Mouse (Mus musculus) hindbrain, embryonic 15.5 days (tissue): Measurements from ENCODE around the gene Slc6a8. TPM values are rescaled to one million over a fixed set of nuclear protein-coding genes. Genes with fewer than 3 reads are reported as not detected.
A peak's percentile ranks its signal among the peaks of the same experiment; 100 is the strongest.

Experiments used
- ATAC-seq: fragments of 200-750 bp; cut with Nextera tagmentation; 2 replicates; pipeline ENCODE4 v1.8.0; 2017; ENCODE audit warnings: low read depth, moderate number of reproducible peaks, moderate TSS enrichment; ENCODE audit not compliant: low FRiP score
- H3K27ac ChIP-seq: fragments of 300-500 bp; sonication (generic); replicated peaks from 2 replicates; pipeline ENCODE4 v1.5.1; 2015; ENCODE audit warnings: mild to moderate bottlenecking, inconsistent platforms
- H3K27me3 ChIP-seq: fragments of 300-500 bp; sonication (generic); 2 replicates; pipeline ENCODE4 v1.6.1; 2015; ENCODE audit warnings: control low read depth, inconsistent platforms
- H3K36me3 ChIP-seq: fragments of 300-500 bp; sonication (generic); 2 replicates; pipeline ENCODE4 v1.6.1; 2015; ENCODE audit warnings: control low read depth, inconsistent platforms
- H3K4me1 ChIP-seq: fragments of 300-500 bp; sonication (generic); replicated peaks from 2 replicates; pipeline ENCODE4 v1.6.1; 2015; ENCODE audit warnings: control low read depth, inconsistent platforms
- H3K4me2 ChIP-seq: fragments of 300-500 bp; sonication (generic); 2 replicates; pipeline ENCODE4 v1.6.1; 2015; ENCODE audit warnings: moderate library complexity, mild to moderate bottlenecking, inconsistent platforms
- H3K4me3 ChIP-seq: fragments of 300-500 bp; sonication (generic); 2 replicates; pipeline ENCODE4 v1.5.1; 2015; ENCODE audit warnings: mild to moderate bottlenecking, inconsistent platforms
- H3K9ac ChIP-seq: fragments of 300-500 bp; sonication (generic); 2 replicates; pipeline ENCODE4 v1.6.1; 2015; ENCODE audit warnings: inconsistent platforms
- H3K9me3 ChIP-seq: fragments of 300-500 bp; sonication (generic); 2 replicates; pipeline ENCODE4 v1.6.1; 2016; ENCODE audit warnings: control low read depth, inconsistent platforms
- WGBS: fragments of 180-500 bp; shearing (Covaris S2); methylation state at CpG from one replicate; pipeline ENCODE4 v1.1.7; 2015; 5-methylcytosine and 5-hydroxymethylcytosine counted together
- polyA plus RNA-seq: library from polyadenylated mRNA; unstranded; fragments of >200 nt; fragmentation: Nextera tagmentation; extraction: Ambion mirVana; gene quantifications from 2 replicates; pipeline ENCODE4 v1.2.1, GENCODE M21; 2015

Slc6a8 gene
- polyA plus RNA-seq, 1 experiment from 2014 or later: 6.7 TPM

DNA sequence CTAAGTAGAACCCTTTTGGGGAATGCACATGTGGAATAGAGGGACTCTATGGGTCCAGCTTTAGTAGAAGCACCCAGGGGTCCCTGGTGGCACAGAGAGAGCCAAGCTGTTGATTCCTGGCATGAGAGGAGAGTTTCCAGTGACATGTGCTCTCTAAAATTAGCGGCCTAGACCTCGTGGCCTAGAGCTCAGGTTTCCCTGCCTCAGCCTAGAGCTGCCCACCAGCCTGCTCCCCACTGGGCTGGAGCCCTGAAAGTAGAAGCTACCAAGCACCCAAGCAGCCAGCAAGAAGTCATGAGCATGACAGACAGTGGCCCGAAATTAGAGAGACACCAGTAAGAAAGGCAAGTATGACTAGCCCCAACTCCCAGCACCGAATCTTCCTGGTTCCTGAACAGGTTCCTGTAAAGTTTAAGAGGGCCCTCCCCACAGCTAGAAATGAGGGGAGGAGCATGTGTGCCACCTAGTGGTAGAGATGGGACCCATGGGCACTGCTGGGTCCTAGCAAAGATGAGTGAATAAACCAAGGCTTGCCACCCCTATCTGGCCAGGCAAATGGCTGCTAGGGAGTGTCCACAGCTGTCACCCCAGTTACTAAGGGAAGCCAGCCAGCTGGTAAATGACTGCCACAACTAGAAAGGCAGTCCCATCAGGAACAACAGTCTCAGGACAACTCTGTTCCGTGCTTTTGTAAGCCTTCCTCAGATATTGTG, 18.1 kb downstream of the Slc6a8 start:
- H3K27ac ChIP-seq: no peak overlapping the region
- ATAC-seq: 0 out of 2 replicates have a peak, but pooled peaks have one; percentile 54
- H3K4me1 ChIP-seq: no peaks in the 10 kb centered on the region
- H3K9ac ChIP-seq: no peak overlapping the region
- no peaks in the 10 kb centered on the region for H3K9me3 ChIP-seq
- H3K4me2 ChIP-seq: no peak overlapping the region
- H3K36me3 ChIP-seq: 0 out of 2 replicates have a peak, but pooled peaks cover 7% of the 10 kb centered on the region
- H3K4me3 ChIP-seq: no peak overlapping the region
- no peaks in the 10 kb centered on the region for H3K27me3 ChIP-seq
- 83% methylated on average over 5 of the region's 5 CpGs for WGBS

DNA sequence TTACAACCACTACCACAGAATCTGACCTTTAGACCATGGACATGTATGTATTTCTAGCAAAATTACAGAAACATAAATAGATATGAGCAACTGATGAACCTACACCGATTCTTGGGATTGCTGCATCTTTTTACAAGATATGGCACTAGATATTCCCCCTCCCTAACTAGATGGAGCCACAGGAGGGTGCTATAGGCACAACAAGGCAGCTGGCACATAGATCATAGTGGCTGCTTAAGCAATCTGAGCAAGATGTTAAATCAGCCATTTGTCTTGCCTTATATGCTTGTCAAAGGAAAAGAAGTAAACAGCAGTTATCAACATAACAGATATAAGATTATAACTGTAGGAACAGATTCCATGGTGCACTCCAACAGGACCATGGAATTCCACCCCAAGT, 27.5 kb downstream of the Slc6a8 start:
- no peak for ATAC-seq
- Histone ChIP-seq H3K4me2 (no peak overlapping the region), H3K36me3 (no peaks in the 10 kb centered on the region), H3K27ac (no peak overlapping the region), H3K9ac (no peak overlapping the region), H3K4me3 (no peak overlapping the region), H3K9me3 (no peaks in the 10 kb centered on the region), H3K27me3 (no peaks in the 10 kb centered on the region), H3K4me1 (no peaks in the 10 kb centered on the region)
- 86% methylated on average over 1 of the region's 1 CpGs for WGBS

DNA sequence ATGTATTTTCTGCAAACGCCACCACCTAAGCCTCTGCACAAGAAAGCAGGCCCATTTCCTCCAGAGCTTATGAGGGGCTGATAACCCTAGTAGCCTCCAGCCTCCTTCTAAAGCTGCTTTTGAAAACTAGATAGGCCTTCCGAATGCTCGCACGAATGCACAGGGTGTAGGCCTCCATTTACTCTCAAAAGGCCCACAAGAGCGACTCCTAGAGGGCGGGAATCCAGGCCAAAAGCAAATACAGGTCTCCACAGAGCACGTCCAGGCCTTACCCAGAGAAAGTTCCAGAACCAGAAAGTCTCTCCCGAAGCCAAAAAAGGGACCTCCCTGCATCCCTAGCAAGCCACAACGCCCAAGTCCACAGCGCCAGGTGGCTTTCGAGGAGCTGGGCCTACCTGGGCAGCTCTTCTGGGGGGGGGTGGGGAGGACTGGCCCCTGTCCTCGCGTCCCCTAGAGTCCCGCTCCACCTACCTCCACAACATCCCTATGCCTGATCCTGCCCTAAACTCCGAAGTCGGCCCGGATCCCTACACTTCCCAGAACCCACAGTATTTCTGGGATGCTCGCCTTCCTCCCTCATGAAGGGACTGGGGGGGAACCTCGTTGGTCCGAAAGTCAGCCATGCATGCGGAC, 42.6 kb downstream of the Slc6a8 start:
- 29% methylated on average over 21 of the region's 21 CpGs for WGBS
- Histone ChIP-seq H3K9me3 (no peaks in the 10 kb centered on the region), H3K36me3 (0 out of 2 replicates have a peak, but pooled peaks cover 3% of the 10 kb centered on the region), H3K4me1 (peaks cover 29% of the 10 kb centered on the region), H3K4me3 (peak overlapping the region; percentile 54), H3K27me3 (no peaks in the 10 kb centered on the region), H3K27ac (peak overlapping the region; percentile 83), H3K9ac (peak overlapping the region; percentile 20), H3K4me2 (peak overlapping the region; percentile 58)
- 0 out of 2 replicates have a peak, but pooled peaks have one; percentile 0 for ATAC-seq

DNA sequence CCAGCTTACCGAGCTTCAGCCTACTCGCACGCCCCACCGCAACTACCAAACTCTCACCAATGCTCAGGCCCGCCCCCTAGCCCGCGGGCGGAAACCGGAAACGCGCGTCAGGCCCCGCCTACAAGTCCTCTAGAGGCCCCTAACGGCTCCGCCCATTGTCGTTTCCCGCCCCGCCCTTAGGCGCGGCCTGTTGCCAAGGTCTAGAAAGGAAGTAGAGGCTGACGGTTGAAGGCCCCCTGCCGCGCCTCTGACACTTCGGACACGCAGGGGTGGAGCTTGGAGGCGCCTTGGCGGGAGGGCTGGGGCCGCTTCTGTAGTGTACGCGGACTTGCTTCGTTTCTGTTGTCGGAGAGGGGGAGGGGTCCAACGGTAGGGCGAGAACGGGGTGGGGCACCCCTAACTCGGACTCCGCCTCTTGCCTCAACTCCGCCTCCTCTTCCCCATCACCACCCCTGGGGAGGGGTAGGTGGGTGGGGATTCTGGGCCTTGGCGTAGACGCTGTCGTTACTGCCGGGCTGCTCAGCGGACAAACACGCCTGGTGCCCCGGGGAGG, 43.2 kb downstream of the Slc6a8 start, which contains the start of the genes Bcap31 and Abcd1:
Gene Bcap31, minus strand, starts transcription at position 67 of the 553 bp plus-strand sequence.
Gene Abcd1, plus strand, starts transcription at position 489 of the 553 bp plus-strand sequence.
- H3K36me3 ChIP-seq: 0 out of 2 replicates have a peak, but pooled peaks cover under 1% of the 10 kb centered on the region
- H3K9ac ChIP-seq: peak within 1 kb of the TSS; percentile 49
- no peaks in the 10 kb centered on the region for H3K27me3 ChIP-seq
- H3K9me3 ChIP-seq: no peaks in the 10 kb centered on the region
- WGBS: 17% methylated on average over 36 of the region's 45 CpGs
- peak; percentile 94 for ATAC-seq
- peak within 1 kb of the TSS; percentile 58 for H3K4me2 ChIP-seq
- peak within 1 kb of the TSS; percentile 83 for H3K27ac ChIP-seq
- peak within 1 kb of the TSS; percentile 54 for H3K4me3 ChIP-seq
- peaks cover 29% of the 10 kb centered on the region for H3K4me1 ChIP-seq

DNA sequence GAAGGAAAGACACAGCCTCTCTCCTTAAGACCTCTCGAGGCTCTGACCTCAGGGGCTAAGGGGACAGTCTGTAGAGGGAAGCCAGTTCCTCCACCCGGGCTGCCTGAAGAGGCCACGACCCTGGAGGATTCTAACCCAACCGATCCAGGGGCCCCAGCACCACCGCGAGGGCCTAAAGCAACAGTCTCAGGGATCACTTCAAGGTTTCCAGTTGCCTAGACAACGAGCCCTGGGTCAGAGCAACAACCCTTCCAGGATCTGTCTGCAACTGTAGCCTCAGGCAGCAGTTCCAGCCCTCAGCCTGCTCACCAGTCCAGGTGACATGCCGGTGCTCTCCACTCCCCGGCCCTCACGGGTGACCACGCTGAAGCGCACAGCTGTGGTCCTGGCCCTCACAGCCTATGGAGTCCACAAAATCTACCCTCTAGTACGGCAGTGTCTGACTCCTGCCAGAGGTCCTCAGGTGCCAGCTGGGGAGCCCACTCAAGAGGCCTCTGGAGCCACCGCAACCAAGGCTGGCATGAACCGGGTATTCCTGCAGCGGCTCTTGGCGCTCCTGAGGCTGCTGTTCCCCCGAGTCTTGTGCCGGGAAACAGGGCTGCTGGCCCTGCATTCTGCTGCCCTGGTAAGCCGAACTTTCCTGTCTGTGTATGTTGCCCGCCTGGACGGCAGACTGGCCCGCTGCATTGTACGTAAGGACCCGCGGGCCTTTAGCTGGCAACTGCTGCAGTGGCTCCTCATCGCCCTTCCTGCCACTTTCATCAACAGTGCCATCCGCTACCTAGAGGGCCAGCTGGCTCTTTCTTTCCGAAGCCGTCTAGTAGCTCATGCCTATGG, 44.0 kb downstream of the Slc6a8 start:
- Histone ChIP-seq H3K4me2 (peak overlapping the region; percentile 58), H3K9ac (peak overlapping the region; percentile 49), H3K36me3 (no peaks in the 10 kb centered on the region), H3K27ac (peak overlapping the region; percentile 83), H3K4me3 (peak overlapping the region; percentile 54), H3K27me3 (no peaks in the 10 kb centered on the region), H3K9me3 (no peaks in the 10 kb centered on the region), H3K4me1 (peaks cover 29% of the 10 kb centered on the region)
- WGBS: 28% methylated on average over 25 of the region's 30 CpGs
- peak; percentile 73; the same call in 1 of the 2 replicates for ATAC-seq

DNA sequence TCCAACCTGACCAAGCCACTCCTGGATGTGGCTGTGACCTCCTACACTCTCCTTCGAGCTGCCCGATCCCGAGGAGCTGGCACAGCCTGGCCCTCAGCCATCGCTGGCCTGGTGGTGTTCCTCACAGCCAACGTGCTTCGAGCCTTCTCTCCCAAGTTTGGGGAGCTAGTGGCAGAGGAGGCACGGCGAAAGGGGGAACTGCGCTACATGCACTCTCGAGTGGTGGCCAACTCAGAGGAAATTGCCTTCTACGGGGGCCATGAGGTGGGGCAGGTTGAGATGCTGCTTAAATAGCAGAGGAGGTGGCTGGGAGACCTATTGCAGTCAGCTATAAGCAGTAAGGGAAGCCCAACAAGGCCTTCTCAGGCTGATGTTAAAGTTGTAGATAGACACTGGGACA, 44.7 kb downstream of the Slc6a8 start:
- Histone ChIP-seq H3K27ac (no peak overlapping the region), H3K4me3 (peak overlapping the region; percentile 54; the same call in 1 of the 2 replicates), H3K9ac (no peak overlapping the region; the same call in 1 of the 2 replicates), H3K36me3 (no peaks in the 10 kb centered on the region), H3K4me2 (peak overlapping the region; percentile 58), H3K27me3 (no peaks in the 10 kb centered on the region), H3K9me3 (no peaks in the 10 kb centered on the region), H3K4me1 (peaks cover 29% of the 10 kb centered on the region)
- no peak for ATAC-seq
- 73% methylated on average over 11 of the region's 11 CpGs for WGBS

DNA sequence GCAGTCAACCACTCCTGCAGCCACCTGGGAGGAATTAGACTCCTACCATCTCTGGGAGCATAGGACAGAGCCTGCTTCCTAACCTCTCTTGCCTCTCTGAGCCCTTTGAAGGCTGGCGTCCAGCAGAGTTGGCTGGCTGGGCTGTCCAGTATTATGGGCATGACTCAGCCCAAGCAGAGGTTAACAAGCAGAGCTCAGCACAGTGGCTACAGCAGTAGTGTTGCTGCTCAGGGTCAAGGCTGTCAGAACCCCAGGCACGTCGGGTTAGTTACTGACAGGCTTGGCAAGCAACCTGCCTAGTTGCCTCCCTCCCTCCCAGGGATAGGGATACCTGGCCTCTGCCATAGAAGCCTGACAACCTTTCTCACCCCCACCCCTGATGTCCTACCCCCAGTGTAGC, 45.3 kb downstream of the Slc6a8 start:
- Histone ChIP-seq H3K4me3 (no peak overlapping the region), H3K27me3 (no peaks in the 10 kb centered on the region), H3K27ac (no peak overlapping the region), H3K4me2 (peak overlapping the region; percentile 24), H3K9ac (no peak overlapping the region), H3K9me3 (no peaks in the 10 kb centered on the region), H3K4me1 (peaks cover 29% of the 10 kb centered on the region), H3K36me3 (no peaks in the 10 kb centered on the region)
- no peak for ATAC-seq
- 51% methylated on average over 3 of the region's 3 CpGs for WGBS

DNA sequence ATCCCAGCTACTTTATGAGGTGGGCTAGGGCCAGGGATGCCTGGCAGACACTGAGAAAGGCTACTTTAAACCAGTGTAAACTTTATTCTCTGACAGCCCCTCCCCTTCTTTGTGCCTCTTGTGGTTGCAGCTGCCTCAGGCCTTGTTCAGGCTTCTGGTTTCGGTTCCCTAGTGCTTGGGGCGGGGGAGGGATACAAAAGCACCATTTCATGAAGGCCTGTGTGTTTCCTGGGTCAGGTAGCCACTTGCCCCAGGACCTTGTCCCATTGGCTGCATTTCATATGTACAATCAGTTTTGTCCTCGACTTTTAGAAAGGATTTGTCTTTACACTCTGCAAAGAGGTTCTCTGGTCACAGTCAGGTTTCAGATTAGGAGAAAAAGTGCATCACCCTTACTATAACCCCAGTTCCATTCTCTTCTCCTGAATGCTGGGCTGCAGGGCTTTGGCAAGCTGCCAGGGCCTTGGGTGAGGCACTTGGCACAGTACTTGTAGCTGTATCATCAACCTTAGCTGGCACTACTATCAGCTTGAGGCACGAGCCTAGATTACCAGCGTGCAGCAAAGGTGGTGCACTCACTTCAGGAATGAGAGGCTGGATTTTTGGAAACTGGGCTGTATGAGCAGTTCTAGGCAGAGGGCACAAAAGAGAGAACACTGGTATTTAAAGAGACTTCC, 45.9 kb downstream of the Slc6a8 start:
- Histone ChIP-seq H3K9ac (no peak overlapping the region), H3K4me3 (no peak overlapping the region), H3K9me3 (no peaks in the 10 kb centered on the region), H3K4me2 (peak overlapping the region; percentile 24), H3K4me1 (peaks cover 29% of the 10 kb centered on the region), H3K27me3 (no peaks in the 10 kb centered on the region), H3K36me3 (no peaks in the 10 kb centered on the region), H3K27ac (no peak overlapping the region)
- no peak for ATAC-seq
- WGBS: 45% methylated on average over 5 of the region's 5 CpGs

DNA sequence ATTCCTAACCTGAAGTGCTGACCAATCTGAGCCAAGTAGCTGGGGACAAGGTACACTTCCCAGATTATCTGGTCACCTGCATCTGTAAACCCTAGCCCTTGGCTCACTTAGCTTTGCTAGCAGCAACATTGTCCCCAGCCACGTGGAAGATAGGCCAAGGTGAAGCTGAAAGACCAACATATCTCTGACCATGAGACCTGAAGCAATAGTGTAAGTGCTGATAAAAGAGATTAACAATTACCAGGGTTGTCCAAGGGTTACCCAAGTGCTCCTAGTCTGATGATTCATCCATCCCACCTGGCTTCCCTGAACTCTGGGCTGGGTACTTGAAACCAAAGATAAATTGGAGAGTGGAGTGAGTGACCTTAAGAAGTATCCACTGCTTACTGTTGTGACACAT, 58.0 kb downstream of the Slc6a8 start:
- Histone ChIP-seq H3K4me2 (no peak overlapping the region), H3K27me3 (no peaks in the 10 kb centered on the region), H3K4me3 (no peak overlapping the region), H3K4me1 (no peaks in the 10 kb centered on the region), H3K9ac (no peak overlapping the region), H3K36me3 (no peaks in the 10 kb centered on the region), H3K27ac (no peak overlapping the region), H3K9me3 (no peaks in the 10 kb centered on the region)
- 65% methylated on average over 1 of the region's 1 CpGs for WGBS
- ATAC-seq: no peak
